Mouse (Mus musculus) kidney, embryonic 16.5 days (tissue): ENCODE data around the gene Ctnnal1. TPM values are rescaled to one million over a fixed set of nuclear protein-coding genes. Genes with fewer than 3 reads are reported as not detected.

Experiments used
- ATAC-seq: fragments of 200-750 bp; cut with Nextera tagmentation; 2 replicates; pipeline ENCODE4 v1.8.0; 2017; ENCODE audit warnings: moderate TSS enrichment; ENCODE audit not compliant: low FRiP score, low TSS enrichment
- H3K27ac ChIP-seq: fragments of 300-500 bp; sonication (generic); 2 replicates; pipeline ENCODE4 v1.5.1; 2014; ENCODE audit warnings: low read length
- H3K27me3 ChIP-seq: fragments of 300-500 bp; sonication (generic); 2 replicates; pipeline ENCODE4 v1.6.1; 2014; ENCODE audit warnings: low read length, control low read depth, mixed read lengths; ENCODE audit not compliant: insufficient read depth
- H3K36me3 ChIP-seq: fragments of 300-500 bp; sonication (generic); 2 replicates; pipeline ENCODE4 v1.6.1; 2014; ENCODE audit warnings: low read length, control low read depth, mixed read lengths; ENCODE audit not compliant: insufficient read depth
- H3K4me1 ChIP-seq: fragments of 300-500 bp; sonication (generic); 2 replicates; pipeline ENCODE4 v1.6.1; 2014; ENCODE audit warnings: low read length, control low read depth, mixed read lengths; ENCODE audit not compliant: insufficient read depth
- H3K4me2 ChIP-seq: fragments of 300-500 bp; sonication (generic); replicated peaks from 2 replicates; pipeline ENCODE4 v1.6.1; 2014; ENCODE audit warnings: low read depth, low read length
- H3K4me3 ChIP-seq: fragments of 300-500 bp; sonication (generic); 2 replicates; pipeline ENCODE4 v1.5.1; 2014; ENCODE audit warnings: mild to moderate bottlenecking, low read length
- H3K9ac ChIP-seq: fragments of 300-500 bp; sonication (generic); replicated peaks from 2 replicates; pipeline ENCODE4 v1.6.1; 2014; ENCODE audit warnings: low read length
- H3K9me3 ChIP-seq: fragments of 300-500 bp; sonication (generic); 2 replicates; pipeline ENCODE4 v1.6.1; 2016; ENCODE audit warnings: low read length, control low read depth
- WGBS: fragments of 180-500 bp; shearing (Covaris S2); extraction: QIAGEN DNeasy Blood & Tissue Kit; methylation state at CpG from one replicate; pipeline ENCODE4 v1.1.7; 2014; 5-methylcytosine and 5-hydroxymethylcytosine counted together
- polyA plus RNA-seq: library from polyadenylated mRNA; unstranded; fragments of >200 nt; fragmentation: Nextera tagmentation; extraction: Ambion mirVana; gene quantifications from 2 replicates; pipeline ENCODE4 v1.2.1, GENCODE M21; 2015

Ctnnal1 gene
- polyA plus RNA-seq, 1 experiment from 2014 or later: 39.7 TPM

- under 1% methylated on average over 47 of the region's 49 CpGs for WGBS
- peak overlapping the region; percentile 91 for H3K27ac ChIP-seq
- peak; percentile 64 for ATAC-seq
These were observed 479 bp downstream of the Ctnnal1 start for GRCm38 (mm10) chr4:56864417-56865001.

DNA sequence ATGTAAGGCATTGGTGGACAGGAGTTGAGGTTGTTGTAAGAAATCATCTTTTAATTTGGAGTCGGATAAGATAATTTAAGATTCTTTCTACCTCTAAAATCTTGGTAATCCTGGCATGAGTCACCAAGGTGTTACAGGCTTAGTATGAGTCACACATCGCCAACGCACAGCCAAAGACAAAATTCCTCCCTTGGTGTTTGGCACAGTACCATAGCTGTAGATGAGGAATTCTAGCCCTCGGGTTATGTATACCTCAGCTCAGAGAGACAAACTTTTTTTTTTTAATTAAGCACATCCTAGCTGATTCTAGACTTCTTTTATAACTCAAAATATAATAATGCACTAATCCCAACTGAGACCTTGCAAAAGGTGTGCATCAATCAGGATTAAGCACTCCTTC is 972 bp downstream of the Ctnnal1 start:
- Histone ChIP-seq H3K9ac (peak overlapping the region; percentile 82), H3K27me3 (no peaks in the 10 kb centered on the region), H3K4me3 (peak overlapping the region; percentile 84), H3K4me2 (peak overlapping the region; percentile 54), H3K27ac (no peak overlapping the region), H3K4me1 (peaks cover 21% of the 10 kb centered on the region), H3K36me3 (no peaks in the 10 kb centered on the region), H3K9me3 (no peaks in the 10 kb centered on the region)
- ATAC-seq: no peak
- 33% methylated on average over 4 of the region's 4 CpGs for WGBS

More at GRCm38 (mm10) chr4:56864417-56865001, 479 bp downstream of the Ctnnal1 start:
- Histone ChIP-seq H3K4me2 (peak overlapping the region; percentile 54), H3K9me3 (no peaks in the 10 kb centered on the region), H3K4me3 (peak overlapping the region; percentile 84), H3K4me1 (peaks cover 21% of the 10 kb centered on the region), H3K36me3 (no peaks in the 10 kb centered on the region), H3K9ac (peak overlapping the region; percentile 82), H3K27me3 (no peaks in the 10 kb centered on the region)

DNA sequence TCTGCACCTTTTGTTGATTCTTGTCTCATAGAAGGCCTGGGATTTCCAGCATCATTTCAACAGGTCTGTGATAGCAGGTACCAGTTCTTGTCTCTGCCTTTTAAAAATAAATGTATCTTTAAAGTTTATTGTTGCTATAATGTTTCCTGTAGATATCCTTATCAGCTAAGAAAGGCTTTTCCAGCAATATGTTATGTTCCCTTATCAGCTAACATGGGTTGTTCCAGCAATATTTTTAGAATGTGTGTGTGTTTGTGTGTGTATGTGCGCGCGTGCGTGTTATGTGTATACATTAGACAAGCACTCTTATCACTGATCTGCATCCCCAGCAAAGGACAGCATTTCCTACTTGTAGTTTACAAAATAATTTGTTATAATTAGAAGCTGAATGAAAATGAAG is 3.4 kb downstream of the Ctnnal1 start:
- 96% methylated on average over 4 of the region's 4 CpGs for WGBS

GRCm38 (mm10) chr4:56858733-56859132 is 6.3 kb downstream of the Ctnnal1 start:
- Histone ChIP-seq H3K36me3 (no peaks in the 10 kb centered on the region), H3K27ac (no peak overlapping the region), H3K4me2 (no peak overlapping the region), H3K4me1 (peaks cover 10% of the 10 kb centered on the region; the same call in 1 of the 2 replicates), H3K9ac (no peak overlapping the region), H3K9me3 (no peaks in the 10 kb centered on the region), H3K4me3 (no peak overlapping the region), H3K27me3 (no peaks in the 10 kb centered on the region)
- WGBS: 64% methylated on average over 9 of the region's 9 CpGs
- no peak for ATAC-seq

More for the DNA sequence above, 3.4 kb downstream of the Ctnnal1 start:
- Histone ChIP-seq H3K27ac (no peak overlapping the region), H3K4me1 (peaks cover 13% of the 10 kb centered on the region; the same call in 1 of the 2 replicates), H3K9ac (no peak overlapping the region), H3K4me2 (no peak overlapping the region), H3K27me3 (no peaks in the 10 kb centered on the region), H3K9me3 (no peaks in the 10 kb centered on the region), H3K4me3 (no peak overlapping the region), H3K36me3 (no peaks in the 10 kb centered on the region)
- ATAC-seq: no peak

- WGBS: 86% methylated on average over 8 of the region's 8 CpGs
- Histone ChIP-seq H3K36me3 (no peaks in the 10 kb centered on the region), H3K4me3 (no peak overlapping the region)
These were observed 8.5 kb downstream of the Ctnnal1 start for GRCm38 (mm10) chr4:56856371-56856949.

GRCm38 (mm10) chr4:56855935-56856334 is 9.1 kb downstream of the Ctnnal1 start:
- Histone ChIP-seq H3K4me3 (no peak overlapping the region), H3K9ac (no peak overlapping the region), H3K27ac (no peak overlapping the region), H3K4me2 (no peak overlapping the region), H3K36me3 (no peaks in the 10 kb centered on the region), H3K9me3 (no peaks in the 10 kb centered on the region), H3K27me3 (no peaks in the 10 kb centered on the region), H3K4me1 (0 out of 2 replicates have a peak, but pooled peaks cover 5% of the 10 kb centered on the region)
- 96% methylated on average over 5 of the region's 5 CpGs for WGBS
- no peak for ATAC-seq

More at GRCm38 (mm10) chr4:56856371-56856949, 8.5 kb downstream of the Ctnnal1 start:
- Histone ChIP-seq H3K9ac (no peak overlapping the region), H3K27ac (no peak overlapping the region), H3K27me3 (no peaks in the 10 kb centered on the region), H3K4me2 (no peak overlapping the region), H3K9me3 (no peaks in the 10 kb centered on the region), H3K4me1 (0 out of 2 replicates have a peak, but pooled peaks cover 3% of the 10 kb centered on the region)
- ATAC-seq: no peak

GRCm38 (mm10) chr4:56850724-56851123 is 14.3 kb downstream of the Ctnnal1 start:
- Histone ChIP-seq H3K4me3 (no peak overlapping the region), H3K36me3 (peaks cover under 1% of the 10 kb centered on the region; the same call in 1 of the 2 replicates), H3K4me1 (0 out of 2 replicates have a peak, but pooled peaks cover 8% of the 10 kb centered on the region), H3K4me2 (no peak overlapping the region), H3K9me3 (no peaks in the 10 kb centered on the region), H3K9ac (no peak overlapping the region), H3K27me3 (no peaks in the 10 kb centered on the region), H3K27ac (no peak overlapping the region)
- ATAC-seq: peak; percentile 74; the same call in 1 of the 2 replicates
- WGBS: 28% methylated on average over 6 of the region's 6 CpGs

- Histone ChIP-seq H3K27me3 (no peaks in the 10 kb centered on the region), H3K9ac (no peak overlapping the region), H3K4me1 (peaks cover 4% of the 10 kb centered on the region; the same call in 1 of the 2 replicates), H3K4me2 (no peak overlapping the region), H3K27ac (no peak overlapping the region), H3K4me3 (no peak overlapping the region), H3K36me3 (peaks cover 20% of the 10 kb centered on the region), H3K9me3 (peaks cover 6% of the 10 kb centered on the region; the same call in 1 of the 2 replicates)
- WGBS: 74% methylated on average over 6 of the region's 6 CpGs
- ATAC-seq: no peak
These were observed 16.9 kb downstream of the Ctnnal1 start for GRCm38 (mm10) chr4:56848044-56848443.

- H3K9ac ChIP-seq: no peak overlapping the region
- H3K27me3 ChIP-seq: no peaks in the 10 kb centered on the region
- peaks cover 7% of the 10 kb centered on the region; the same call in 1 of the 2 replicates for H3K4me1 ChIP-seq
- no peak overlapping the region for H3K4me3 ChIP-seq
- H3K27ac ChIP-seq: no peak overlapping the region
- no peak overlapping the region for H3K4me2 ChIP-seq
- ATAC-seq: no peak
- 85% methylated on average over 3 of the region's 3 CpGs for WGBS
- peaks cover 20% of the 10 kb centered on the region for H3K36me3 ChIP-seq
- peaks cover 6% of the 10 kb centered on the region; the same call in 1 of the 2 replicates for H3K9me3 ChIP-seq
These were observed 17.6 kb downstream of the Ctnnal1 start for GRCm38 (mm10) chr4:56847400-56847799.
